ENCODE assay signal across 8 mouse cellular contexts in genomic region chr2:169297841-169298627, GRCm38 (mm10).
A peak's percentile ranks its signal among the peaks of the same experiment; 100 is the strongest.
DNase-seq lines count a peak whose midpoint lies in the region; ATAC-seq lines count a peak whose summit lies in the region.

No protein-coding gene starts in this region.

- peaks cover 13% of the 10 kb centered on the region for H3K4me1 ChIP-seq in embryonic facial prominence, embryonic 13.5 days

- DNase-seq in adrenal gland, adult 2 months, result peak; percentile 4
- DNase-seq in adrenal gland, adult 18-20 months (ENCODE audit: low spot score in 2 of 2), result no peak
- DNase-seq in heart, postnatal 14 days, result peak; percentile 34 to 51
- DNase-seq in kidney, postnatal 25 days, result peak; percentile 13 to 55
- peak; percentile 75 for DNase-seq in neural tube, embryonic 10.5 days (ENCODE audit: extremely low spot score, low spot score)
- DNase-seq in urinary bladder, postnatal 14 days (ENCODE audit: low spot score), result no peak
- DNase-seq in natural killer cell, adult 2 months (ENCODE audit: low spot score in 2 of 2), result no peak

- H3K27ac ChIP-seq in embryonic facial prominence, embryonic 13.5 days, result no peak overlapping the region; the same call in 1 of the 2 replicates

- no peak for ATAC-seq in embryonic facial prominence, embryonic 13.5 days (ENCODE audit: insufficient number of reproducible peaks, insufficient read depth, low FRiP score, low TSS enrichment, low read depth)

- peak overlapping the region; percentile 54; the same call in 1 of the 2 replicates for H3K9ac ChIP-seq in embryonic facial prominence, embryonic 13.5 days

- no peaks in the 10 kb centered on the region for H3K27me3 ChIP-seq in embryonic facial prominence, embryonic 13.5 days

- no peaks in the 10 kb centered on the region for H3K9me3 ChIP-seq in embryonic facial prominence, embryonic 13.5 days

- intact Hi-C loops in heart, postnatal 14 days (cut with DNase I), result no loop called here

- peak overlapping the region; percentile 6 for H3K4me3 ChIP-seq in embryonic facial prominence, embryonic 13.5 days

- H3K36me3 ChIP-seq in embryonic facial prominence, embryonic 13.5 days, result no peaks in the 10 kb centered on the region

- WGBS in embryonic facial prominence, embryonic 13.5 days, result 54% methylated on average over 21 of the region's 21 CpGs

- peak overlapping the region; percentile 37 for H3K4me2 ChIP-seq in embryonic facial prominence, embryonic 13.5 days

Comparison
In these comparisons a context has a peak if more than half of its experiments do, and no peak if none do; other contexts are left out.
1. DNase-seq: peak in adrenal gland, adult 2 months (single experiment), heart, postnatal 14 days (2 of 2), kidney, postnatal 25 days (2 of 2) and neural tube, embryonic 10.5 days (single experiment); none in adrenal gland, adult 18-20 months (0 of 2), urinary bladder, postnatal 14 days (single experiment) and natural killer cell, adult 2 months (0 of 2).